Mouse (Mus musculus) limb, embryonic 15.5 days (tissue): ENCODE results near the gene Tmem253. TPM values are rescaled to one million over a fixed set of nuclear protein-coding genes. Genes with fewer than 3 reads are reported as not detected.

ENCODE experiments used
- ATAC-seq: fragments of 200-750 bp; cut with Nextera tagmentation; 2 replicates; pipeline ENCODE4 v1.8.0; 2017; ENCODE audit warnings: low read depth, moderate TSS enrichment; ENCODE audit not compliant: insufficient number of reproducible peaks, low FRiP score, low TSS enrichment
- H3K27ac ChIP-seq: fragments of 300-500 bp; sonication (generic); 2 replicates; pipeline ENCODE4 v1.5.1; 2015; ENCODE audit warnings: moderate library complexity, mild to moderate bottlenecking, inconsistent platforms
- H3K27me3 ChIP-seq: fragments of 300-500 bp; sonication (generic); 2 replicates; pipeline ENCODE4 v1.6.1; 2015; ENCODE audit warnings: inconsistent platforms
- H3K36me3 ChIP-seq: fragments of 300-500 bp; sonication (generic); 2 replicates; pipeline ENCODE4 v1.6.1; 2015; ENCODE audit warnings: inconsistent platforms
- H3K4me1 ChIP-seq: fragments of 300-500 bp; sonication (generic); 2 replicates; pipeline ENCODE4 v1.6.1; 2015; ENCODE audit warnings: inconsistent platforms
- H3K4me2 ChIP-seq: fragments of 300-500 bp; sonication (generic); 2 replicates; pipeline ENCODE4 v1.6.1; 2015; ENCODE audit warnings: mild to moderate bottlenecking, inconsistent platforms
- H3K4me3 ChIP-seq: fragments of 300-500 bp; sonication (generic); 2 replicates; pipeline ENCODE4 v1.5.1; 2015; ENCODE audit warnings: mild to moderate bottlenecking, inconsistent platforms
- H3K9ac ChIP-seq: fragments of 300-500 bp; sonication (generic); 2 replicates; pipeline ENCODE4 v1.6.1; 2015; ENCODE audit warnings: inconsistent platforms
- H3K9me3 ChIP-seq: fragments of 300-500 bp; sonication (generic); 2 replicates; pipeline ENCODE4 v1.6.1; 2016; ENCODE audit warnings: inconsistent platforms
- WGBS: fragments of 180-500 bp; shearing (Covaris S2); methylation state at CpG from one replicate; pipeline ENCODE4 v1.1.7; 2015; 5-methylcytosine and 5-hydroxymethylcytosine counted together
- polyA plus RNA-seq: library from polyadenylated mRNA; unstranded; fragments of >200 nt; fragmentation: Nextera tagmentation; extraction: Ambion mirVana; gene quantifications from 2 replicates; pipeline ENCODE4 v1.2.1, GENCODE M21; 2015

Tmem253 gene
- polyA plus RNA-seq, 1 experiment from 2014 or later = 0.29 TPM

DNA sequence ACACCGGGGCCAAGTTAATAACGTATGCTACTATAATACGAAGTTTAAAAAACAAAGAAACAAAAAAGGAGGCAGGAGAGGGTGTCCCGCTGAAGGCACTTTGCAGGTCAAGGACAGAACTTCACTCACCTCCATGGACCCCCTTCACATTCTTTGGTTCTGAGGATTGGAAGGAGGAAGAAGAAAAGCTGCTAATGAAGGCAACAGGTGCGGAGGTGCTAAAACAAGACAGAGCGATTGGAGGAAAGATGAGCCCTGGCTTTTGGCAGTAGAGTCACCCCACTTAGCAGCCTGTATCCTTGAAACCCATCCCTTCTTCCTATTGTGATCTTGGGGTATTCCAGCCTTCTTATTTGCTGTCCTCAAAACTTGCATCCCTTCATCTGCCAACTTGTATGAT, 5.6 kb upstream of the Tmem253 start:
- peaks cover 30% of the 10 kb centered on the region for H3K4me1 ChIP-seq
- no peak overlapping the region for H3K4me2 ChIP-seq
- H3K27ac ChIP-seq = no peak overlapping the region
- H3K4me3 ChIP-seq = no peak overlapping the region
- peaks cover 40% of the 10 kb centered on the region for H3K36me3 ChIP-seq
- H3K27me3 ChIP-seq = no peaks in the 10 kb centered on the region
- no peak overlapping the region for H3K9ac ChIP-seq
- 69% methylated on average over 6 of the region's 6 CpGs for WGBS
- H3K9me3 ChIP-seq = no peaks in the 10 kb centered on the region
- ATAC-seq = no peak

DNA sequence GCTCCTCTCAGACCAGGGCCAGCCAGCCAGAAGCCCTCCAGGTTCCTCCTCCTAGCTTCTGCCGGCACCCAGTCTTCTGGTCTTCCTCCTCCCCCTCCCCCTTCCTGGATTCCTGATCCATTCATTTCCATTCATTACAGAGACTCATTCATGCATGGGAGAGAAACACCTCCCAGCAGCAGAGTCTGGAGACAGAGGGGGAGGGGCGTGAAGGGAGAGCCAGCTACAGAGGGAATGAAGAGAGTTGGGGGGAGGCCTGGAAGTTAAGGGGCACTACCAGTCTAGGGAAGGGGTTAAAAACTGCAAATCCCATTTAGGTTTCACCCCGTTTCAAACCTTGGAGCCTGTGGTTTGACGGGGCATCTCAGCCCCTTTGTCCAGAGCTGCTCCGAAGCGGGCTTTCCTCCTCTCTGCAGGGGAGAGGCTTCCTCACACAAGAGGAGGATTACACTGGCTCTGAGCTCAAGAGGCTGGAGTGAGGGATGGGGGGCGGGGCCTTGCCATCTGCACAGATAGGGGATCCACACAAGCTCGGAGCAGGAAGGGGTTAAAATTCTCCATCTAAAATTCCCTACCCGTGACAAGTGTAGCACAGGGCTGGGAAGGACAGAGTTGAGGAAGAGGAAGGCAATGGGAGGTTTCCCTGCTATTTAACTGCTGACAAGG, 4.9 kb upstream of the Tmem253 start:
- H3K4me3 ChIP-seq = no peak overlapping the region
- ATAC-seq = no peak
- H3K4me1 ChIP-seq = peaks cover 36% of the 10 kb centered on the region
- H3K27me3 ChIP-seq = no peaks in the 10 kb centered on the region
- peak overlapping the region; percentile 33; the same call in 1 of the 2 replicates for H3K27ac ChIP-seq
- no peaks in the 10 kb centered on the region for H3K9me3 ChIP-seq
- peaks cover 32% of the 10 kb centered on the region for H3K36me3 ChIP-seq
- H3K4me2 ChIP-seq = peak overlapping the region; percentile 17
- 14% methylated on average over 9 of the region's 9 CpGs for WGBS
- no peak overlapping the region for H3K9ac ChIP-seq

DNA sequence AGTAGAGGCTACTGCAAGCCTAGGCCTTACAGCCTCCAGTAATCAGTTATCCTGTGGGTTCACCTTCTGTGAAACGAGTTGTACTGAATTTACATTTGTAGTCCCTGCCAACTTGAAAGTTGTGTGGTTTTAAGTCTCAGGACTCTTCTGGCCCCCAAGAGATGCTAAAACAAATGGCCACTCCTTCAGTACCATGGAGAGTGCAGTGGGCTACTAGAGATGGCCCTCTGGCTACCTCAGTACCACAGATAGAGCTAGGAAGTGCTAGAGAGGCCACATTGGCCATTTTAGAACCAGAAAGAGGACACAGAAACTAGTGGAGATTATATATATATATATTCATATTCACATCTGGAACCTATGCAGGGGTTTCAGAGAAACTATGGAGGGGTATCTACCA, 3.8 kb upstream of the Tmem253 start:
- Histone ChIP-seq H3K4me1 (peaks cover 46% of the 10 kb centered on the region), H3K9me3 (no peaks in the 10 kb centered on the region), H3K4me2 (no peak overlapping the region), H3K27ac (no peak overlapping the region), H3K27me3 (no peaks in the 10 kb centered on the region), H3K4me3 (no peak overlapping the region), H3K9ac (no peak overlapping the region), H3K36me3 (peaks cover 21% of the 10 kb centered on the region)
- no peak for ATAC-seq
- WGBS = 81% methylated on average over 1 of the region's 1 CpGs

DNA sequence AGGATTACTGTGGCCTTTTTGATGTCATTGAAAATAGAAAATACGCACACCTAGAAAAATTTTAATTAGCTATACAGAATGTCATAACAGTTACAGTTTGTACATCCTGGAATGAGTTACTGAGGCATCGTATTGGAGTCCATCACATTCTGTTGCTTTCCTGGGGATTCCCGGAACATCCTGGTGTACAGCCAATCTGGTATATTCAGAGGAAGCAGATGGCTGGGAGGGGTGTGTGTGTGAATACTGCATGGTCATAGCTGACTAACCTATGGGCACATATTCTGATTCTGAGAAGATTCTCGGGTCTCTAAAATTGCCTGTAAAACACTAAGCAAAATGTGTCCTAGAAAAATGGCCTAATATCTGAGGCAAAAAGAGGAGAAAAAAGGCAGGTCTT, 3.4 kb upstream of the Tmem253 start:
- no peak overlapping the region for H3K27ac ChIP-seq
- H3K4me3 ChIP-seq = no peak overlapping the region
- no peak for ATAC-seq
- H3K27me3 ChIP-seq = no peaks in the 10 kb centered on the region
- H3K4me1 ChIP-seq = peaks cover 46% of the 10 kb centered on the region
- H3K4me2 ChIP-seq = no peak overlapping the region
- 70% methylated on average over 4 of the region's 4 CpGs for WGBS
- no peak overlapping the region for H3K9ac ChIP-seq
- no peaks in the 10 kb centered on the region for H3K9me3 ChIP-seq
- peaks cover 17% of the 10 kb centered on the region for H3K36me3 ChIP-seq

DNA sequence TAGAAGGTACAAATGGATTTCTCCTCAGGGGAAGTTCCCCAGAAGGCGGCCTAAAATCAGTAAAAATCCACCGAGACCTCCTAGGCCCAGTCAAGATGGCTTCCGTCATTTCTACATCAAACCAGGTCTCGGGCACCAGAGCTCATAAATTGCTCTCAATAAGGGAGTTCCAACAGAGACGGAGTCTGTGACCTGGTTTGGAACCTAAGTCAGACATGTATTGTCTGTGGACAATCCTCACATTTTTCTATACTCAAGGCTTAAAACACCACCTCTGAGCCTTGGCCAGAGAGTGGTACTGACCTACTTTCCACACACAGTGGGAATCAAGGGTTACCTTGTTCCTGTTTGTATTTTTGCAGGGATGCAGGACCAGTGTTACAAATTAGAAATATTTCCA, 2.9 kb upstream of the Tmem253 start:
- H3K9ac ChIP-seq = no peak overlapping the region
- no peaks in the 10 kb centered on the region for H3K27me3 ChIP-seq
- ATAC-seq = no peak
- no peak overlapping the region for H3K4me3 ChIP-seq
- 0 out of 2 replicates have a peak overlapping the region, but pooled peaks have one; percentile 24 for H3K27ac ChIP-seq
- no peak overlapping the region for H3K4me2 ChIP-seq
- peaks cover 46% of the 10 kb centered on the region for H3K4me1 ChIP-seq
- WGBS = 50% methylated on average over 5 of the region's 5 CpGs
- H3K9me3 ChIP-seq = no peaks in the 10 kb centered on the region
- H3K36me3 ChIP-seq = peaks cover 14% of the 10 kb centered on the region

DNA sequence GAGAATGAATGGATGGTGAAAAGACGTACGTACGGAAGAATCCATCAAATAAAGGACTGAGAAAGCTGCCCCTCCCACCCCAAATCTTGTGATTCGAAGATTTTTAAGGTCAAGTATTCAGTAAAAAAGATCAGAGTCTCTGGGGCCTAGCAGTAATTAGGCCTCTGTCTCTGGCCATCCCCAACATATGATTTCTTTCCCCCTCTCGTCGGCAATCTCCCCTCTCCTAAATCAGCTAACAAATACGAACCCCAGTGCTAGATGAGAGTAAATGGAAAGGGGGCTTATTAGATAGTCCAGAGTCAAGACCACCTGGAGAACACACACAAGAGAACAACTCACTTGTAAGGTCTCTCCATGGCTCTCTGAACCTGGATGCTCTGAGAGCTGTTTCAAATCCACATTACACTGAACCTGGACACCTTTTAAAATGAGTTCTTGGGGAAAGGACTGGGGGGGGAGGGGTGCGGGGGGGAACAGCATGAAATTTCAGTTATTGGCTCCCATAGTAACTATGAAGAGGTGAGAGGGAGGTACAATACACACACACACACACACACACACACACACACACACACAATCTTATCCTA, 2.3 kb upstream of the Tmem253 start:
- Histone ChIP-seq H3K27me3 (no peaks in the 10 kb centered on the region), H3K9me3 (no peaks in the 10 kb centered on the region), H3K36me3 (peaks cover 12% of the 10 kb centered on the region), H3K4me2 (peak overlapping the region; percentile 61; the same call in 1 of the 2 replicates), H3K27ac (peak overlapping the region; percentile 91; the same call in 1 of the 2 replicates), H3K9ac (no peak overlapping the region), H3K4me1 (peaks cover 46% of the 10 kb centered on the region), H3K4me3 (peak overlapping the region; percentile 66)
- WGBS = 46% methylated on average over 8 of the region's 8 CpGs
- no peak for ATAC-seq

DNA sequence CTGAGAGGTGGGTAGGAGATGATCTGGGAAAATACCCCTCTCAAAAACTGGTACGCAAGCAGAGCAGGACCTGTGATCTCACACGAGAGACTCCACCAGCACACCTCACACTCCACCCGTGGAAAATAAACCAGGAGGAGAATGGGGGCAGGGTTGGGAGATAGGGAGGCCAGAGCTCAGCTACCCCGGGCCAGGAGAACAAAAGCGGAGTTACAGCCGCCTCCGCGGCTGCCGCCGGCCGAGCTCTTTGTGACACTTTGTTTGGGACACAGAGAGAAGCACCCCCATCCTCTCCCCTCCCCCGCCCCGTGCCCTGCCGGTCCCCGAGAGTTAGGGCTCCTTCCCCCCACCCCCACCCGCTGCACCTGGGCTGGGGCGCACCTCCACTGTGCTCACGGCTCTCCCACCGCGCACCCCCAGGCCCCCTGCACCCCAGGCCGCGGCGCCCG, 1.7 kb upstream of the Tmem253 start:
- H3K27me3 ChIP-seq = no peaks in the 10 kb centered on the region
- peak overlapping the region; percentile 66 for H3K4me3 ChIP-seq
- peaks cover 6% of the 10 kb centered on the region; the same call in 1 of the 2 replicates for H3K36me3 ChIP-seq
- H3K4me1 ChIP-seq = peaks cover 48% of the 10 kb centered on the region
- H3K4me2 ChIP-seq = peak overlapping the region; percentile 61
- no peaks in the 10 kb centered on the region for H3K9me3 ChIP-seq
- H3K27ac ChIP-seq = peak overlapping the region; percentile 91
- peak overlapping the region; percentile 69 for H3K9ac ChIP-seq
- ATAC-seq = no peak
- 1% methylated on average over 11 of the region's 24 CpGs for WGBS

DNA sequence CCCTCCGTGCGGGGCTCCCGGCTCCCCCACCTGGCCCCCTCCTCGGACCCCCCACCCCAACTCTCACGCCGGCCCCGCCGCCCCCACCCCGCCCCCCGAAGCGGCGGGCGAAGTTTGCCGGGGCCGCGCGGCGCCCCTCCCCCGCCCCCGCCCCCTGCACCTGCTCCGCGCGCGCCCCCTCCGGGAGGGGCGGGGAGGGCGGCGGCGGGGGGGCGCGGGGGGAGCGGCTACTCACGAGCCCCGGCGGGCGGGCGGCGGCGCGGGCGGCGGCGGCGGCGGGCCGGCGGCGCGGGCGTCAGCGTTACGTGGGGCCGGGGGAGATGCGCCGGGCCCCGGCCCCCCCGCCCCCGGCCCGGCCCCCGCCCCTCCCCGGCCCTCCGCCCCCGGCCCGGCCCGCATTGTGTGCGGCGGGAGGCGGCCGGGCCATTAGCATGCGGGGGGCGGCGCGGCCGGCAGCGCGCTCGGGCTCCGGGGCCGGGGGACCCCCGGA, 1.1 kb upstream of the Tmem253 start:
- H3K4me2 ChIP-seq = peak overlapping the region; percentile 61
- ATAC-seq = 0 out of 2 replicates have a peak, but pooled peaks have one; percentile 43
- peak overlapping the region; percentile 69 for H3K9ac ChIP-seq
- H3K4me3 ChIP-seq = peak overlapping the region; percentile 66
- peaks cover 1% of the 10 kb centered on the region; the same call in 1 of the 2 replicates for H3K36me3 ChIP-seq
- no peaks in the 10 kb centered on the region for H3K9me3 ChIP-seq
- no peaks in the 10 kb centered on the region for H3K27me3 ChIP-seq
- H3K4me1 ChIP-seq = peaks cover 48% of the 10 kb centered on the region
- WGBS = 0% methylated on average over 4 of the region's 80 CpGs
- H3K27ac ChIP-seq = peak overlapping the region; percentile 91

DNA sequence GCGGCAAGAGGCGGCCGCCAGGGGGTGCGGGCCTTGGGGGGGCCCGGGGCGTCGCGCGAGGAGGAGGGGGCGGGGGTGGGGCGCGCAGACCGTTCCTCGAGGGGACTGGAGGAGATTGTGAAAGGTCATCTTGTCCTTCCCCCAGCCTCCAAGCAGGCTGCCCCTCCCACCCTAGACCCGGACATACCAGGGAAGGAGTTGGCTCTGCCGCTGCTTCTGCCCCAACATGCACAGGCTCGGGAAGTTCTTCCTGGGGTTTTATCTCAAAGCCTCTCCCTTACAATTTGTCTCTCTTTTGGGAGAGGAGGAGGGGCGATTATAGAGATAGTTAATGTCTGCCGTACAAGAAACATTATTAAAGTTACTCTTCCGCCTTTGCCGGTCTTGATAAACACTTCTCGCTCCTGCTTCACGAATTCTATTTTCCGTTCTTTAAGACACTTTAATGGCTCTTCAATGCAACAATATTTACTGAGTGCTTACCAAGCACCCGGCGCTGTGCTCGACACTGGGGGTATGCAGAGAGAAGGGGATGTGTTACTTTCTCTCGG, 622 bp upstream of the Tmem253 start:
- Histone ChIP-seq H3K9ac (peak overlapping the region; percentile 69), H3K36me3 (no peaks in the 10 kb centered on the region), H3K27ac (peak overlapping the region; percentile 91), H3K9me3 (no peaks in the 10 kb centered on the region), H3K4me3 (peak overlapping the region; percentile 66), H3K4me2 (peak overlapping the region; percentile 61), H3K27me3 (no peaks in the 10 kb centered on the region), H3K4me1 (peaks cover 44% of the 10 kb centered on the region)
- 0 out of 2 replicates have a peak, but pooled peaks have one; percentile 33 for ATAC-seq
- WGBS = under 1% methylated on average over 14 of the region's 28 CpGs

DNA sequence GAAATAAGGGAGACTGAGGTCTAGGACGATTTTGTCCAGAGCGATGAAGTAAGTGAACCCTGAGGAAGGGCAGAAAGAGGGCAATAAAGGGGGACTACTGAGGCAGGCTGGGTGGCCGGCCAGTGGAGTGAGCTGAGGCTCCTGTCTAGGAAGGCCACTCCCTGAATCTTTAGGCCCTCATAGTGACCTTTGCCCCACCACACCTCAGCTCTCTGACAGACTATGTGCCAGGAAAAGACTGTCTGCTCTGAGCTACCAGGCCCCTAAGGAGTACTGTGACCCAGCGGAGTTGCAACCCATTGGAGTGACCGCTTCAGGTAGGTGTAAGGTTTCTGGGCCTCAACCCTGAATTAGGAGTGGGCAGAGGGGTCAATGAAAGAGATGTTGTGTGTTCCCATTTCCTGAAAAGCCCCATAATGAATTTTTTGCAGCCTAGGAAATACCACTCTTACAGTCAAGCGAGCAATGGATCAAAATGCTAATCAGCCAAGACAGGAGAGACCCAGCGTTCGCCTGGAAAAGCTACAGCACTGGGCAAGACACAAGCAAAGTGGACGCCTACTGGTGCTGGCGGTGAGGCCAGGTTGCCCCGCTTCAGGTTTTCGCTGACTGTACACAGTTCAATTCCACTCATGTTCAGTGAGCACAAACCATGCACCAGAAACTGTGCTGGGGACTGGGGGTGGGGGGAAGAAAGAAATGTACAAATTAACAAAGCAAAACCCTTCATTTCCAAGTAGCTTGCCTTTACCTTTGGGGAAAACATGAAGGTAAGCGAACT, 1.4 kb downstream of the Tmem253 start:
- Histone ChIP-seq H3K36me3 (no peaks in the 10 kb centered on the region), H3K9me3 (no peaks in the 10 kb centered on the region), H3K27ac (no peak overlapping the region), H3K4me2 (no peak overlapping the region), H3K4me1 (peaks cover 45% of the 10 kb centered on the region), H3K27me3 (no peaks in the 10 kb centered on the region), H3K4me3 (no peak overlapping the region), H3K9ac (no peak overlapping the region)
- ATAC-seq = no peak
- 79% methylated on average over 13 of the region's 13 CpGs for WGBS

DNA sequence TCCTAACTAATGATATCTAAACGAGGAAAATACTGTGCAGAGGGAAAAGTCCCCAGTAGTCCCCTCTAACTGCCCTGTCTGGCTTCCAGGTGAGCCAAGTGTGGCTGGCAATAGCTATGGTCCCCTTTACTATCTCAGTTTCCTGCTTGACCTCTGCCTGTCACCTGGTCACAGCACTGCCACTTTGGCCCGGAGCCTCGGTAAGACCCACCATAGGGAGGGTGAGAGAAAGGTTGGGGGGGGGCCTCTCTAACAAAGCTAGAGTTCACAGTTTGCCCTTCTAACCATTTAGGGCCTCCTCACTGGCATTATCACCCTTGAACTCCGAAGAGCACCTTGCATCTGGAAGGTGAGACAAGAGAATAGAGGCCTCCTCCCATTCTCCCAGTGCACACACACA, 2.2 kb downstream of the Tmem253 start:
- no peaks in the 10 kb centered on the region for H3K27me3 ChIP-seq
- H3K36me3 ChIP-seq = no peaks in the 10 kb centered on the region
- no peak overlapping the region for H3K4me2 ChIP-seq
- no peak overlapping the region for H3K4me3 ChIP-seq
- ATAC-seq = no peak
- H3K4me1 ChIP-seq = peaks cover 50% of the 10 kb centered on the region
- no peak overlapping the region for H3K9ac ChIP-seq
- WGBS = 78% methylated on average over 4 of the region's 4 CpGs
- no peaks in the 10 kb centered on the region for H3K9me3 ChIP-seq
- no peak overlapping the region for H3K27ac ChIP-seq
